Mouse (Mus musculus) retina, adult 2 months (tissue): ENCODE measurements around the gene Hoxa11.

Experiments used
- DNase-seq: peaks from one replicate; pipeline ENCODE4 v3.0.0-alpha.2; 2012; ENCODE audit warnings: low read depth, low spot score

Hoxa11 gene

DNA sequence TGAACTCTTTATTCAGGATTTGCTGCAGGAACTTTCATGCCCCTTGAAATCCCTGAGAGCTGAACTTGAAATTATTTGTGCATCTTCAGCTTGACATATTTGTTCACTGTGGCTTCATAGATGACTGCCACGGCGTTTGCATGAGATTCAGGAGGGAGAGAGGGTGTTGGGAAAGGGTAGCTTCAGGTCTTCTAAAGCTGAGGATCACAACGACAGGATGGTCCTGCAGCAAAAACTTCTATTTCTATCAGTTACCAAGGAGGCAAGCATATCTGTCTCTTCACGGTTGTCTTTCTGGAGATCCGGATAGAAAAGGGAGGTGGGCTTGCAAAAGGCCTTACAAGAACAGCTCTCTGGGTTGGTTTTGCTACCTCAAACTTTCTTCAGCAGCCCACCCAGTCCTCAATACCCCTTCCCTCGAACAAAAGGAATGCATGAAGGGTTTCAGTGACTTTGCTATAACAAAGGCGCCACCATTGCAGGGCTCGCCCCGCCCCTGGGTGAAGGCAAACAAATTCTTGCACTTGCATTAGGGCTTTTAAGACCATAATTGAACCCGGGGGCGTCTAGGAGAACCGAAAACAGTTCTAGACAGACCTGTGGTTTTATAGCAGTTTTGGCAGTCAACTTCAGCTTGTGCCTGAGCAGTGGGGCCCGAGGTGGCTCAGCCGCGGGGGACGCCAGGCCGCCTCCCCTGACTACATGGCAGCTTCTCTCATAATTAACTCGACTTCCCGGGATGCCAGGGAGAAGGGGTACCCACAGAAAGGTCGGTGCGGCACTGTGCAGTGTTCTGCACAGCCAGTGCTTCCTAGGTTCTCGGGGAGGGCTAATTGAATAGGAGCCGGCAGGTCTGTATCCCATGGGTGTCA is 2.4 kb upstream of the Hoxa11 start:
- DNase-seq: no peak

DNA sequence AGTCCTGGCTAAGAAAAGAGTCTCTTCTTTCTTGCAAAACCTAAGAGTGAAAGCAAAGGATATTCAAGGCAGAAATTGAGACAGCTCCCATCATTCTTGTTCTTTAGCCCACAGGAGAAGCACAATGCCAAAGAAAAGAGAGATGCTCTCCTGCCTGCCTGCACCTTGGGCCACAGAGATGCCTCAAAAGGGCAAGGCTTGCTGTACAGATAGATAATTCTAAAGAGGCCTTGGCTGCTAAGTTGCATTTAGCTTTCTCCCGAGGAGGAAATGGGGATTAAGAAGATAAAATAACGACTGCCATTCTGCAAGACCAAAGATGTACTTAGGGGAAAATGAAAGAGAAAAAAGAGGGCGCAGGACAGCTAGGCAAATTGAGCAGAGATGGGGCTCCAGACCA is 1.3 kb upstream of the Hoxa11 start:
- no peak for DNase-seq

DNA sequence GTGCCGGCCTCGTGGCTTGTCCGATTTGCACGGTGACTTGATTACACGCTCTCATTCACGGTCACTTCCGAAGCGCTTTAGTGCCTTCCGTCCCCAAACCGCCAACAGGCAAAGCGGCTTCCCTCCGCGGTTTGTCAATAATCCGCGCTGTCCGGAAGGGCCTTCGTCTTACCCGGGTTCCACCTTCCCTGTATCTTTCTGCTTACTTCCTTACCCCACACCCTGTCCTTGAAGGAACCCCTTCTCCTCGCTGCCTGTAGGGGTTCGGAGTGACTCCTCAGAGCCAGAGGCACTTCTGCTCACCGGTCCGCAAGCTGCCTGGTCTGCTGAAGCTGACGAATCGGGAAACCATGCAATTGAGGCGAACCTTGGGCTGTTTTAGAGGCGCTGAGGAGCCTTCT is 793 bp upstream of the Hoxa11 start:
- no peak for DNase-seq

DNA sequence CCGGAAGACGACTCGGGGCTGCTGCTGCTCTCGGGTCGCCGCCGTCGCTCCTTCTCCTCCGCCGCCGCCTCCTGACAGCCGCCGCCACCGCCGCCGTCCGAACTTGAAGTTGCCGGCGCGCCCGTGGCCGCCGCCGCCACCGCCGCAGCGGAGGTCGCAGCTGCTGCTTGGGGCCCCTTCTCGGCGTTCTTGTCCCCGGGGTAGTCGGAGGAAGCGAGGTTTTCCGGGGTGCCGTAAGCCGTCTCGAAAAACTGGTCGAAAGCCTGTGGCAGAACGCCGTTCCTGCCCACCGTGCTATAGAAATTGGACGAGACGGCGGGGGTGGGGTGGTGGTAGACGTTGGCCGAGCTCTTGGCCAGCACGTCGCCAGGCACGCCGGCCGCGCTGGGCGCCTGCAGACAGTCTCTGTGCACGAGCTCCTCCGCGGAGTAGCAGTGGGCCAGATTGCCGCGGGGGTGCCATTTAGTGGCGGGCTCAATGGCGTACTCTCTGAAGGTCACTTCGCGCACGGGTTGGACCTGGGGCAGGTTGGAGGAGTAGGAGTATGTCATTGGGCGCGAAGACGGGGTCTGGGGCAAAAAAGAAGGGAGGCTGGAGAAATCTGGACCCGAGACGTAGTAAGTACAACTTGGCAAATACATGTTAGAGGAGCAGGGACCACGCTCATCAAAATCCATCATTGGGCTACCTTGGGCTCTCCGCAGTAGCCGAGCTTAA is 412 bp downstream of the Hoxa11 start:
- DNase-seq: no peak

DNA sequence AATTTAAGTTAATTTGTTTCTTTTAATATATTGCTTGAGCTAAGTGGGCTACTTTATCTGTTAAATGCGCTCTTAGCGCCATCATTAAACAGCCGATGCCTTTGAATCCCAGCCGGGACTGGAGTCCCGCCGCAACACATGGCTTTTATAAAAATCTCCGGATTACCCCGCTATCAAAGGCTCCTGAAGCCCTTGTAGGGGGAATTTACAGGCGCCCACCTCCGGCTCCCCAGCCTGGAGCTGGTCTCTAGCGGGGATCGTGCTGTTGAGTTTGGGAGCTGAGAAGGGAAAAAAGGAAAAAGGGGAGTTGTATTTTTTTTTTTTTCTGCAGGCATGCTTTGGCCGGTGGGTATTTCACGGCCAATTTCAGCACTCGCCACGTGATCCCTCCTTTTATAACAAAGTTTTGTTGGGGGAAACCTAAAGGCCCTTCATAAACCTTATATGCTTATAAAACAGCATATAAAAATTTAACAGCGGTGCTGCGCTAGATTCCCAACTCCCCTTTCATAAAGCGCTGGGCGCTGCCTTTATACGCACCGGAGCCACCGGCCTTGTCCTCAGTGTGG is 1.1 kb downstream of the Hoxa11 start:
- DNase-seq: no peak

DNA sequence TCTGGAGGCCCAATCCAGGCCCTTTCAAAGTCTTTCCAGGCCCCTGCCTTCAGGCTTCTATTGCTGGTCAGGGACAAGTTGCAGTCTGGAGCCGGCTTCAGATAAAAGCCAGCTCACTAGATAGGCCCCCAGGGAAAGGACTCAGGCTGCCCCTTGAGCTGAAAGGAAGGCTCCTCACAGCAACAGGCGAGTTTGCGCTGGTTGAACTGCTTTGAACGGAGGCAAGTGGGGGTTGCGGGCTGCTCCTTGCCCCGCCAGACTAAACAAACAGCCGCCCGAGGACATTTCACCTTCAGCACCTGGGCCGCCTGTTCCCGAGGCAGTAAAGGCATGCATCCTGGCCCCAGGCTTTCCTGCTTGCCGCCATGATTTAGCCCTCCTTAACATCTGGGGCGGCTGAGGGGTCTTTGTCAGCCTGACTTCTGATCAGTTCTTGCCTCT is 1.9 kb downstream of the Hoxa11 start:
- no peak for DNase-seq

DNA sequence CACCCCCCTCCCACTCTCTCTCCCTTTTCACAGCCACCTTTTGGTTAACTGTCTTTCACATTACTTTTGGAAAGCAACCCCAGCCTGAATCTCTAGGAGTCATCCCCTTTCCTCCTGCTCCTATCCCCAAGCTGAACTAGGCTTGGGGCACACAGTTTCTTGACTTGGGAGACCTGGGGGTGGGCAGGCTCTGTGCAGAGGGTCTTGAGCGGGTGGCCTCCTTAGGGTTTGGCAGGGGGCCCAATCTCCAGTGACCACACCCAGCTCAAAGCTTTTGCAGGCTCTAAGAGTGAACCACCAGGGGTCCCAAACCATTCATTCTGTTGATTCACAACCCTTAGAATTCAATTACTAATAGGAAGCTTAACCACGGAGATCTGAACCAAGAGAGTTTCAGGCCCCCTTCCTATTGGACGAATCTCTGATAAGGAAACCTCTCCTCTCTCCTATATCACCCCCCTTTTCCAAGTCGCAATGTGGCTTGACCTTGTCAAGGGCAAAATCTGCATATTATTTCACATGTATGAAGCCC is 2.7 kb downstream of the Hoxa11 start:
- DNase-seq: no peak

DNA sequence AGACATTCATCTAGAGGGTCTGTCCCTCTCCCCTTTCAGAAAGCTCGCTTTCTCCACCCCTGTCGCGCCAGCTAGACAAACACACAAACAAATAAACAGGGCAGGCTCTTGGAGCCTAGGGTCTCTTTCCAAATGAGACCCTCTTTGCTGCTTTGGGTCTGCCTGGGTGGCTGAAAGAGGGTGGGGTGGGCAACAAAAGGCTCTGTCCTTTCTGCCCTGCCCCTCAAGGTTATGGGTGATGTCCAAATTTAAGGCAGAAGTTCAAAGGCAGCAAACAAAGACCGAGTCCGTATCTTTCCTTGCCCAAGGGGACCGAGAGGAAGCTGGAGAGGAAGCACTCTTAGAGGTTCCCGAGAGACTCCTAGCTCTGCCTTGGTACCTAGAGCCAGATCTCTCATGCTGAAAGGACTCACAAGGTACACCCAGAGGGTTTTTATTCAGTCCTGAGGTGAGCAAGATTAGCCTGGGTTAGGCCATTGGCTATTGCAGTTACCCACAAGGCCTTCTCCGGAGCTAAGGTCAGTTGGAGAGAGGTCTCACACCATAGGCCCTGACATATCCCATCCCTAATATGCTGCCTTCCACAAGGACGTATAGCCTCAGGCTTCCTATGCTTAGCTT is 4.5 kb downstream of the Hoxa11 start:
- DNase-seq: no peak

DNA sequence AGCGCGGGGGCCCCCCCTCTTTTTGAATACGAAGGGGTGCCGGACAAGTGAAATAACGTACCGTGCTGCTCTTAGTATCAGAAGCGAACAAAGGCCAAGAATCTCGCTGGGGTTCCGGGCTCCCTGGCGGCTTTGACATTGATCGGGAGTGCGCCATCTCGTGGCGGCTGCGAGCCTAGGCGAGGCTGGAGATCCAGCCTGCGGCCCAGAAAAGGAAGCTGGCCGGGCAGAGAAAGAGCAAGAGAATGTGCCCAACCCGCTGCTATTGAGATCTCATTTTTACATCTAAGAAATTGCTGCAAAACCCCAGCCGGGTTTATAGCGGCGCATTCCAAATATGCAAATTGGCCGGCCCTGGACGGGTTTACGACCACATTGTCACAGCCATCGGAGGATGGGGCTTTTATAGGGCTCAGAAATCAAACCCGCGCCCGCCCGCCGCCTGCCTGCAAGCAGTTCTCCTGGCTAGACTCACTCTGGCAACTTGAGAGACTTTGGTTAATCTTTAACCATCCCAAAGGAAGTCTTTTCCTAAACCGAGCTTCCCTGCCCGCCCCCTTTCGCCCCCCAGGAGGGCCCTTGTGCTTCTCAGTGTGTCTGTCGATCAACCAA is 5.1 kb downstream of the Hoxa11 start, which contains the start of gene Hoxa10:
Hoxa10 (minus strand) TSS at position 466 of the 612 bp plus-strand sequence.
- no peak for DNase-seq

DNA sequence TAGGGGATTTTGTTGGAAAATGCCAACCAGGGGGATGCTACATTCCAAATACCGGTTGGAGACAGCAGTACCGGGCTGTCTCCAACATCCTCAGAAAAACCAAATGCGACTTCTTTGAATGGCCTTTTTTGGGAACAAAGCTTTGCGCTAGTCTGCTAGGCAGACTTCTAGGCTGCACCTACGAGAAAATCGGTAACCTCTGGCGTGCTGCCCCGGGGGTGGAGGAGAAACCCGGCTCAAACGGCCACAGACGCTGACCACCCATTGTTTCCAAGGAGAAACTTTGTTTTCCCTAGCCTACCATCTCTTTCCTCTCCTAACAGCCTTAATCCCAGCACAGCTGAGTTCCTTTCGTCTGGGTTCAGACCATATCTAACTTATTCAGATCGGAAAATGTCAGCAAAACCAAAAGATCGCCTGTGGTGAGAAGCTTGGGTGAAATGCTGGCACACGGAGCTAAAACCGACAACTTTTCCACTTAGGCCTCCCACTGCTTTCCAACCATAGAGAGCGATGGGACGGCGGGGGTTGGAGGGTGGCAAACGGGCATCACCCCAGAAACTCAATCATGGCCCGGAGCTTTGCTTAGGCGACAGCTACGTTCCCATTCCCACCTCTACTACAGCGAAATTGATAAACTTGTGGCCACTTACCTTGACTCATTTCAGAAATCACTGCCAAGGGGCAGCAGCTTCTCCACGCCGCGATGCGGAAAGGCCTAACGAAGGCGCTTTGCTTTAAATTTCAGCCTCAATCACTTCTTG is 5.8 kb downstream of the Hoxa11 start:
- DNase-seq: no peak

DNA sequence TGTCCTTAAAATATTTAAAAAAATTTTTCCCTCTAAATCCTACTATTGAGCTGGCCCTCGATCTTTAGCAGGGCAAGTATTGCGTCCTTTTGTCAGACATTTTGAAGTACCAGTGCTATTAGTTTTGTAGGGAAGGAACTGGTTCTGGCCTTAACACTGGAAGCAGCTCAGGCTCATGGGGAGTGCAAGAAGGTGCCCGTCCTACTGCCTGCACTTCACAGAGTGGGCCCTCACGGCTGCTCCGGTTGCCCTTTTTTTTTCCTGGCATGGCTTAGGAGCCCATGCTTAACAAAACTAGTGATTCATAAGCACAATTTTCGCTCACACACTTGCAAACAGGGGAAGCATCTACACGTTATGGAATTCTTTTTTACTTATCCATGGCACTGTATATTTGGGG is 6.6 kb downstream of the Hoxa11 start:
- no peak for DNase-seq

DNA sequence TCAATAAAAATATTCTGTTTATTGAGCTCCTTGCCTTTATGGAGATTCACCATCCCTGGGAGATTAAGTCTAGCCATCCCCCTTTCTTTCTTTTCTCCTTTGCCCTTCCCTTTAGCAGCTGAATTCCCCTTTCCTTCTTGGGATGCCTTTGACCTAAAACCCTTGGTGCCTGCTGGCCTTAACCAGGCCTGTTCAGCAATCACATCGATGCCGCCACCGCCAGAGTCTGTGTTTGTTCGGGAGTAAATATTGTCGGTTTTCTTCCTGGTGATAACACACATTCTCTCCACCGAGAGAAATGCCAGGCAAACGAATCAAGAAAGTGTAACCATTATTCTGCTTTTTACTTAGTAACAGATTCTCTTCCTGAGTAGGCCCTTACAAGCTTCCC is 7.5 kb downstream of the Hoxa11 start:
- DNase-seq: no peak

DNA sequence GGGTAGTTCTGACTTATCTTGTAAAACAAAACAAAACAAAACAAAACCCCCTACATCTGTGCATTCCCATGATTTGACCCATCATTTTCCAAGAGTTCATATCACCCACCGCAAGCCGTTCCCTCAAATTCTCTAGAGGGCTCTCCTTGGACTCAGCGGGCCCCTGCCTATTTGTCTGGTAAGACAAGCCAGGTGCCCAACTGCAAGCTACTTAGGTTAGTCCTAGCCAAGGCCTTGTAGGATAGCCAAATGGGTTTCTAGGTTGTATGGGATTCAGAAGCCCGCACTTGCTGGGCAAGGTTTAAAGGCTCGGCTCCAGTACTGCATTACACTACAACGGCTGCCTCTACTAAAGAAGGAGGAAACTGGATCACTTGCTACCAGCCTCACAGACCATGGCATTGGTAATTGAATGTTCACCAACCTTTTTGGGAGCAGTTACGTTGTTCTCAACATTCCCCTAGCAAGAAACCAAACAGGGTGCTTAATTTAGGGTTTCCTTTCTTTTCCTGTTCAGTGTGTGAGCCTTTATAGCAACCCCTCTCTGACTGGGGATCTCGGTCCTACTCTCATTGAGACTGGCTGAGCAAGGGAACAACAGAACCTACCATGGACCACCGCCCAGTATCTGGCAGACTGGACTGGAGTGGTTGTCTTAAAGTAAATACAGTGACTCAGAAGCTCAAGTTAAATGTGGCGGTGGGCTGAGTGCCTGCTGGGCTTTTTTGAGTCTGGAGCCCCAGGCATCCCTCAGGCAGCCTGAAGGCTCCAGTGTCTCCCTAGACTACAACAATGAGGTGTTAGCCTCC is 8.1 kb downstream of the Hoxa11 start:
- DNase-seq: no peak

DNA sequence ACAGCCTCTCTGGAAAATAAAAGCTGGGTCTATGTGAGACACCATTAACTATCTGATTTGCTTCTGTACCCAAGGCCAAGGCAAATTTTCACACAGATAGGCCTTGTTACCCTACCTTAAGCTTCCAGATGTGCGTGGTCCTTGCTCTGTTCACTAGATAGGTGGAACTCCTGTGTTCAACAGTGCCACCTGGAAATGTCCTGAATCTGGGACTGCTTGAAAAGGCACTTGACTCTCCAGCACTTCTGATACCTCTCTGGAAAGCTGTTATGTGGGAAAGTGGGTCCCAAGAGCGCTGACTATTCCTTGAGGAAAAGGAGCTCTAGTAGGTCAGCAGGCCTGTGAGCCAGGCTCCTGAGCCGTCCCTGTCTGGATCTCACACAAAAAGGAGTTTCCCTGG is 8.8 kb downstream of the Hoxa11 start:
- no peak for DNase-seq

DNA sequence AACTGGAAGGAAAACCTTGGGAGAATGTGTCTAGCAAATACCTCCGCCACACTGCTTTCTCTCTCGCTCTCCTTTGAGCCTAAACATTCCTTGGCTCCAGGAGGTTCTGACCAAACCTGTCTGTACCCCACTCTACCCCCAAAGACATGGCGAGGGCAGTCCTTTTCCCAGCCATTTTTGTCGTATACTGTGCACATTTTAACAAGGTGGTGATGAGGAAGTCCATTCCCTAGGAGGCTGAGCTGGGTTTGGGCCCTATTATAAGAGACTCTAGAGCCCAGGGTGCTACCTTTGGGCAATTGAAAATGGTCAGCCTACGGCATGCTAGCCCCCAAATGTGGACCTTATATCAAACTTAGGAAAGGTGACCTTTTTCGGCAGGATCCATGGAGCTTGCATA is 9.7 kb downstream of the Hoxa11 start:
- no peak for DNase-seq

DNA sequence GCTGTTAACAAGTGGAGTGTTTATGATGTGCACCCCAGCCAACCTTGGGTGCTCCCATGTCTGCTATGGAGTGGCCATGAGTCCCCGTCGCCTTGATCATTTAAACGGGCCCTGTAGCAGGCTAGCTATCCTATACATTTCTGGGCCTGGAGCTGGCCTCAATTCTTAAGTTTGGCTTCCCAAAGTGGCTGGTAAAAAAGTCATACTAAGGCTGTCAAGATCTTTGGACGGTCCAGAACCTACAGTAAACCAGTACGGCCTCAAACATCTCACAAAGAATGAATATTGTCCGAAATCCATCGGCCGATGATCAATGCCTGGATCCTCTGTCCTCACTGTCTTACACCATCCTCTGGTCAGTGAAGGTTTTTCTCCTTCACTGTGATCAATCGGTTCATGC is 10.3 kb downstream of the Hoxa11 start:
- no peak for DNase-seq

DNA sequence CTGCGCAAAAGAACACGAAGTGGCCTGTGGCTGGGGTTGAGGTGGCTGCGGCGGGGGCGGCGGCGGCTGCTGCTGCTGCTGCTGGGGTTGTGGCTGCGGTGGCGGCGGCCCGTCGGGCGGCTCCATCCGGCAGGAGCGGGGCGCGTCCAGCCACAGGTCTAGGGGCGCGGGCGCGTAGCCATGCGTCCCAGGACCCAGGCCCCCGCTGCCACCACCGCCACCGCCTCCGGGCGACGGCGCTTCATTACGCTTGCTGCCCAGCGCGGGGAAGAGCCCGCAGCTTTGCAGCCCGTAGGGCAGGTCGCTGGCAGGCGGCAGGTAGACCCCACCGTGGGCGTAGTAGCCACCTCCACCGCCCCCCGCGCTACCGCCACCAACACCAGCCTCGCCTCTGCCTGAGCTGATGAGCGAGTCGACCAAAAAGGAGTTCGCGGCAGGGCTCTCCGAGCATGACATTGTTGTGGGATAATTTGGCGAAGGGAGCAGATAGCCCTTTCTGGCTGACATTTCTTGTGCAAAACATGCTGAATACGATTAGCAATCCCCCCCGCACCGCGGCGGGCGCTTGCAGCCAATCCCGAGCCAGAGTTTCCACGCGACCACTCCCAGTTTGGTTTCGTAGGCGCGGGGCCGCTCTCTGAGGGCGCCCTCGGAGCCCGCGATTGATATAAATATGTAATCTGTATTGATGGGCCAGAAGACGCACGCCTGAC is 11.0 kb downstream of the Hoxa11 start:
- no peak for DNase-seq

DNA sequence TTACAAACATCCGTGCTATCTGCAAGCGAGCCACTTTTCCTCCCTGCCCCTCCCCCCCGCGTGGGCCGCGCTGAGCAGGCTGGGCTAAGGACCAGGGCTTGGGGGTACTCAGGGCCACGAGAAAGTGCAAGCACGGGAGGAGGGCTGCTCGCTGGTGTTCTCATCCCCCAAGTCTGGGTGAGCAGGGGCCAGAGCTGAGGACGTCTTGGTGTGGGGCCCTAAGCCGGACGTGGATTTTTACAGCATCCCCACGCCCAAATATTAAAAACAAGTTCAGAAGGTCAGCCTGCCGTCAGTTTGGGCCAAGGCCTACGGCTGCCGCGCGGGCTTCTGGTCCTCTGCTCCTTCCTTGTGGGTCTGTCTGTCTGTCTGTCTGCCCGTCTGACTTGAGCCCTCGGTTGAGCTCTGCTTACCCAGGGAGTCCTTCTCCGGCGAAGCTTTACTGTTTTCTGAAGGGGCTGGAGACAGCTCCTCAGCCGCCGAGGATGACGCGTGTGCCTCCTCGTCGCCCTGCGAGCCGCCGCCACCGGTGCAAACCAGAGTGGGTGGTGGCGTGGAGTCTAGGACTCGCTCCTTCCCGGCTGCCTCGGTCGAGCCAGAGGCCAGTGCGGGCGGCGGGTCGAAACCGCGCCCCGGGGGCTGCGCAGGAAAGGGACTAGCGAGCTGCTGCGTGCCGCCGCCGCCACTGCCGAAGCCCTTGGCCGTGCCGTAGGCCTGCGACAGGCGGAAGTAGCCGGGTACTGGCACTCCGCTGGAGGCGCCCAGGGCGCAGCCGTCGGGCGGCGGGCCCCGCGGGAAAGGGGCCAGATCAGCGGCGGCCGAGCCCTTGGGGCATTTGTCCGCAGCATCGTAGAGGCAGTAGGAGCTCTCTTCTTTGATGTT is 11.8 kb downstream of the Hoxa11 start:
- no peak for DNase-seq
